Mouse (Mus musculus) embryonic facial prominence, embryonic 13.5 days (tissue): ENCODE data around the gene Gm28048. TPM values are rescaled to one million over a fixed set of nuclear protein-coding genes. Genes with fewer than 3 reads are reported as not detected.

Experiments used
- ATAC-seq: fragments of 200-750 bp; cut with Nextera tagmentation; 2 replicates; pipeline ENCODE4 v1.8.0; 2017; ENCODE audit warnings: low read depth; ENCODE audit not compliant: insufficient number of reproducible peaks, insufficient read depth, low FRiP score, low TSS enrichment
- H3K27ac ChIP-seq: fragments of 300-500 bp; sonication (generic); 2 replicates; pipeline ENCODE4 v1.5.1; 2015; ENCODE audit warnings: moderate library complexity, mild to moderate bottlenecking, inconsistent platforms
- H3K27me3 ChIP-seq: fragments of 300-500 bp; sonication (generic); 2 replicates; pipeline ENCODE4 v1.6.1; 2015; ENCODE audit warnings: mild to moderate bottlenecking, inconsistent platforms
- H3K36me3 ChIP-seq: fragments of 300-500 bp; sonication (generic); 2 replicates; pipeline ENCODE4 v1.6.1; 2015; ENCODE audit warnings: mild to moderate bottlenecking, inconsistent platforms
- H3K4me1 ChIP-seq: fragments of 300-500 bp; sonication (generic); 2 replicates; pipeline ENCODE4 v1.6.1; 2015; ENCODE audit warnings: inconsistent platforms
- H3K4me2 ChIP-seq: fragments of 300-500 bp; sonication (generic); 2 replicates; pipeline ENCODE4 v1.6.1; 2015; ENCODE audit warnings: moderate library complexity, mild to moderate bottlenecking, inconsistent platforms
- H3K4me3 ChIP-seq: fragments of 300-500 bp; sonication (generic); 2 replicates; pipeline ENCODE4 v1.5.1; 2015; ENCODE audit warnings: mild to moderate bottlenecking, inconsistent platforms
- H3K9ac ChIP-seq: fragments of 300-500 bp; sonication (generic); 2 replicates; pipeline ENCODE4 v1.6.1; 2015; ENCODE audit warnings: mild to moderate bottlenecking, inconsistent platforms
- H3K9me3 ChIP-seq: fragments of 300-500 bp; sonication (generic); 2 replicates; pipeline ENCODE4 v1.6.1; 2016; ENCODE audit warnings: inconsistent platforms
- WGBS: fragments of 180-500 bp; shearing (Covaris S2); methylation state at CpG from one replicate; pipeline ENCODE4 v1.1.7; 2015; ENCODE audit warnings: mixed read lengths; 5-methylcytosine and 5-hydroxymethylcytosine counted together
- polyA plus RNA-seq: library from polyadenylated mRNA; unstranded; fragments of >200 nt; fragmentation: Nextera tagmentation; extraction: Ambion mirVana; gene quantifications from 2 replicates; pipeline ENCODE4 v1.2.1, GENCODE M21; 2015

Gene Gm28048
- polyA plus RNA-seq, 1 experiment from 2014 or later = 8.6 TPM

GRCm38 (mm10) chr11:23008824-23009200 lies 26.9 kb upstream of the Gm28048 start:
- WGBS = 32% methylated on average over 4 of the region's 4 CpGs
- no peak for ATAC-seq
- Histone ChIP-seq H3K9me3 (no peaks in the 10 kb centered on the region), H3K4me3 (peak overlapping the region; percentile 59), H3K27me3 (no peaks in the 10 kb centered on the region), H3K36me3 (peaks cover 11% of the 10 kb centered on the region), H3K4me1 (no peaks in the 10 kb centered on the region), H3K9ac (no peak overlapping the region), H3K4me2 (peak overlapping the region; percentile 76), H3K27ac (peak overlapping the region; percentile 86; the same call in 1 of the 2 replicates)

- no peaks in the 10 kb centered on the region for H3K4me1 ChIP-seq
- peaks cover 16% of the 10 kb centered on the region for H3K36me3 ChIP-seq
- WGBS = under 1% methylated on average over 40 of the region's 40 CpGs
- peak overlapping the region; percentile 59 for H3K4me3 ChIP-seq
- H3K9ac ChIP-seq = peak overlapping the region; percentile 81
- peak; percentile 90 for ATAC-seq
- peak overlapping the region; percentile 76 for H3K4me2 ChIP-seq
- no peaks in the 10 kb centered on the region for H3K9me3 ChIP-seq
- peak overlapping the region; percentile 86 for H3K27ac ChIP-seq
- no peaks in the 10 kb centered on the region for H3K27me3 ChIP-seq
Observed at GRCm38 (mm10) chr11:23008181-23008823, 26.4 kb upstream of the Gm28048 start.

GRCm38 (mm10) chr11:23007481-23008180 lies 25.7 kb upstream of the Gm28048 start, which contains the start of gene Fam161a:
Gene Fam161a (plus strand): TSS chr11:23007531.
- H3K27ac ChIP-seq = peak within 1 kb of the TSS; percentile 86
- H3K4me3 ChIP-seq = peak within 1 kb of the TSS; percentile 59
- under 1% methylated on average over 22 of the region's 22 CpGs for WGBS
- peak; percentile 86 for ATAC-seq
- H3K4me1 ChIP-seq = no peaks in the 10 kb centered on the region
- H3K4me2 ChIP-seq = peak within 1 kb of the TSS; percentile 76
- H3K27me3 ChIP-seq = no peaks in the 10 kb centered on the region
- peak within 1 kb of the TSS; percentile 81 for H3K9ac ChIP-seq
- H3K36me3 ChIP-seq = peaks cover 19% of the 10 kb centered on the region
- no peaks in the 10 kb centered on the region for H3K9me3 ChIP-seq

- peak overlapping the region; percentile 76 for H3K4me2 ChIP-seq
- H3K27ac ChIP-seq = peak overlapping the region; percentile 86
- H3K27me3 ChIP-seq = no peaks in the 10 kb centered on the region
- ATAC-seq = no peak
- H3K36me3 ChIP-seq = peaks cover 24% of the 10 kb centered on the region
- no peaks in the 10 kb centered on the region for H3K9me3 ChIP-seq
- peak overlapping the region; percentile 81 for H3K9ac ChIP-seq
- no peaks in the 10 kb centered on the region for H3K4me1 ChIP-seq
- H3K4me3 ChIP-seq = peak overlapping the region; percentile 59
- WGBS = 6% methylated on average over 6 of the region's 6 CpGs
Observed at GRCm38 (mm10) chr11:23007166-23007480, 25.2 kb upstream of the Gm28048 start.

GRCm38 (mm10) chr11:23005276-23005675 lies 23.4 kb upstream of the Gm28048 start:
- no peaks in the 10 kb centered on the region for H3K9me3 ChIP-seq
- H3K4me3 ChIP-seq = no peak overlapping the region
- WGBS = 93% methylated on average over 1 of the region's 1 CpGs
- ATAC-seq = no peak
- no peaks in the 10 kb centered on the region for H3K27me3 ChIP-seq
- no peak overlapping the region for H3K9ac ChIP-seq
- H3K4me1 ChIP-seq = no peaks in the 10 kb centered on the region
- no peak overlapping the region for H3K27ac ChIP-seq
- H3K4me2 ChIP-seq = no peak overlapping the region
- peaks cover 39% of the 10 kb centered on the region for H3K36me3 ChIP-seq

GRCm38 (mm10) chr11:22998308-22998707 lies 16.4 kb upstream of the Gm28048 start:
- no peaks in the 10 kb centered on the region for H3K9me3 ChIP-seq
- H3K4me3 ChIP-seq = no peak overlapping the region
- no peak overlapping the region for H3K4me2 ChIP-seq
- no peak overlapping the region for H3K27ac ChIP-seq
- H3K36me3 ChIP-seq = peaks cover 82% of the 10 kb centered on the region
- H3K9ac ChIP-seq = no peak overlapping the region
- no peak for ATAC-seq
- WGBS = 86% methylated on average over 1 of the region's 1 CpGs
- no peaks in the 10 kb centered on the region for H3K27me3 ChIP-seq
- H3K4me1 ChIP-seq = no peaks in the 10 kb centered on the region

GRCm38 (mm10) chr11:22995461-22995860 lies 13.6 kb upstream of the Gm28048 start:
- WGBS = 95% methylated on average over 4 of the region's 4 CpGs
- H3K4me3 ChIP-seq = no peak overlapping the region
- H3K4me1 ChIP-seq = peaks cover 10% of the 10 kb centered on the region
- ATAC-seq = no peak
- no peak overlapping the region for H3K9ac ChIP-seq
- H3K4me2 ChIP-seq = no peak overlapping the region
- no peaks in the 10 kb centered on the region for H3K9me3 ChIP-seq
- H3K27ac ChIP-seq = no peak overlapping the region
- H3K27me3 ChIP-seq = no peaks in the 10 kb centered on the region
- peaks cover 62% of the 10 kb centered on the region for H3K36me3 ChIP-seq

- Histone ChIP-seq H3K27me3 (no peaks in the 10 kb centered on the region), H3K9ac (no peak overlapping the region), H3K27ac (no peak overlapping the region), H3K4me1 (peaks cover 10% of the 10 kb centered on the region), H3K36me3 (peaks cover 50% of the 10 kb centered on the region), H3K9me3 (no peaks in the 10 kb centered on the region), H3K4me2 (no peak overlapping the region), H3K4me3 (no peak overlapping the region)
- 86% methylated on average over 2 of the region's 2 CpGs for whole genome bisulfite sequencing
- no peak for ATAC-seq
Observed at GRCm38 (mm10) chr11:22994271-22994670, 12.4 kb upstream of the Gm28048 start.

GRCm38 (mm10) chr11:22991218-22991835 lies 9.4 kb upstream of the Gm28048 start:
- Histone ChIP-seq H3K36me3 (peaks cover 28% of the 10 kb centered on the region), H3K4me3 (peak overlapping the region; percentile 75), H3K4me2 (peak overlapping the region; percentile 94), H3K27ac (peak overlapping the region; percentile 94; the same call in 1 of the 2 replicates), H3K9ac (peak overlapping the region; percentile 91), H3K9me3 (no peaks in the 10 kb centered on the region), H3K4me1 (peaks cover 10% of the 10 kb centered on the region), H3K27me3 (no peaks in the 10 kb centered on the region)
- 9% methylated on average over 14 of the region's 14 CpGs for WGBS
- ATAC-seq = no peak

- no peaks in the 10 kb centered on the region for H3K27me3 ChIP-seq
- peak within 1 kb of the TSS; percentile 91 for H3K9ac ChIP-seq
- H3K4me1 ChIP-seq = peaks cover 10% of the 10 kb centered on the region
- H3K4me2 ChIP-seq = peak within 1 kb of the TSS; percentile 94
- under 1% methylated on average over 66 of the region's 66 CpGs for WGBS
- H3K36me3 ChIP-seq = peaks cover 22% of the 10 kb centered on the region
- peak; percentile 96 for ATAC-seq
- no peaks in the 10 kb centered on the region for H3K9me3 ChIP-seq
- peak within 1 kb of the TSS; percentile 94 for H3K27ac ChIP-seq
- peak within 1 kb of the TSS; percentile 75 for H3K4me3 ChIP-seq
Observed at GRCm38 (mm10) chr11:22990393-22991126, 8.7 kb upstream of the Gm28048 start, which contains the start of gene Cct4. Gene Cct4 (plus strand): TSS chr11:22990519.

GRCm38 (mm10) chr11:22989786-22990185 lies 7.9 kb upstream of the Gm28048 start:
- WGBS = 41% methylated on average over 1 of the region's 1 CpGs

More at GRCm38 (mm10) chr11:22989786-22990185, 7.9 kb upstream of the Gm28048 start:
- ATAC-seq = no peak
- Histone ChIP-seq H3K9me3 (no peaks in the 10 kb centered on the region), H3K36me3 (peaks cover 14% of the 10 kb centered on the region), H3K27me3 (no peaks in the 10 kb centered on the region), H3K27ac (peak overlapping the region; percentile 94; the same call in 1 of the 2 replicates), H3K4me1 (peaks cover 10% of the 10 kb centered on the region), H3K4me3 (peak overlapping the region; percentile 75), H3K4me2 (peak overlapping the region; percentile 94), H3K9ac (peak overlapping the region; percentile 91)
